Mouse (Mus musculus): ENCODE results near the gene Hyal1.

DNA sequence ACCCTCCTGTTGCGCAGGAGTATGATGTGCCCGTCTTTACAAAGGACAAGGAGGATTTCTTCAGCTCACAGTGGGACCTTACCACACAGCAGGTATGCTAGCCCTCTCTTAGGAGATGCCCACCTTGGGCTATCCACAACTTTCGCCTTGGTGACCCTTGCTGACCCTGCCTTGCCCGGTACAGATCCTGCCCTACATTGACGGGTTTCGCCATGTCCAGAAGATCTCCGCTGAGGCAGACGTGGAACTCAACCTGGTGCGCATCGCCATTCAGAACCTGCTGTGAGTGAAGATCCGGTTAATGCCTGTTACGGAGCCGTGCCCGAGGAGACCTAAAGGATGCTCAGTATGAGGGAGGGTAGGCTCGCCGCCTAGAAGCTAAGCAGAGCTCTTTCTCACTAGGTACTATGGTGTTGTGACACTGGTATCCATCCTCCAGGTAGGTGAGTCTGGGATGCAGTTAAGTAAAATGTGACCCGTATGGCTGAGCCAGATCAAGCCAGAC is 32.5 kb upstream of the Hyal1 start:
- TF ChIP-seq CTCF (IDR thresholded peaks at IDR 0.05; ENCODE audit: borderline replicate concordance, extremely low read depth, insufficient read depth, insufficient read length) (no peak), POLR2A (IDR thresholded peaks at IDR 0.05; ENCODE audit: borderline replicate concordance, extremely low read depth, insufficient read depth, insufficient read length, poor library complexity, severe bottlenecking) (no peak)
